Mouse (Mus musculus): ENCODE data around the gene Rsph9. TPM values are rescaled to one million over a fixed set of nuclear protein-coding genes. Genes with fewer than 3 reads are reported as not detected.
A peak's percentile ranks its signal among the peaks of the same experiment; 100 is the strongest.

Gene Rsph9
- polyA plus RNA-seq, 1 experiment from 2014 or later = 20.5 TPM

GRCm38 (mm10) chr17:46081657-46082056 is 62.4 kb downstream of the Rsph9 start:
- DNase-seq (ENCODE audit: low spot score) = no peak
- H3K9me3 ChIP-seq = no peaks in the 10 kb centered on the region
- peaks cover 35% of the 10 kb centered on the region for H3K4me1 ChIP-seq (replicated peaks)
- no peaks in the 10 kb centered on the region for H3K36me3 ChIP-seq
- H3K27me3 ChIP-seq (ENCODE audit: insufficient read depth, poor library complexity, severe bottlenecking) = 0 out of 2 replicates have a peak, but pooled peaks cover 4% of the 10 kb centered on the region
- 63% methylated on average over 7 of the region's 7 CpGs for WGBS
- H3K27ac ChIP-seq = no peak overlapping the region
- H3K4me3 ChIP-seq = no peak overlapping the region

- DNase-seq (ENCODE audit: low spot score) = no peak
- H3K36me3 ChIP-seq = no peaks in the 10 kb centered on the region
- no peak overlapping the region for H3K27ac ChIP-seq
- H3K4me3 ChIP-seq = no peak overlapping the region
- H3K9me3 ChIP-seq = no peaks in the 10 kb centered on the region
- WGBS = 56% methylated on average over 5 of the region's 5 CpGs
- peaks cover 31% of the 10 kb centered on the region for H3K4me1 ChIP-seq (replicated peaks)
- 0 out of 2 replicates have a peak, but pooled peaks cover 4% of the 10 kb centered on the region for H3K27me3 ChIP-seq (ENCODE audit: insufficient read depth, poor library complexity, severe bottlenecking)
Measured at GRCm38 (mm10) chr17:46081042-46081441, 63.0 kb downstream of the Rsph9 start.

GRCm38 (mm10) chr17:46080388-46080787 is 63.6 kb downstream of the Rsph9 start:
- Histone ChIP-seq H3K27me3 (ENCODE audit: insufficient read depth, poor library complexity, severe bottlenecking) (0 out of 2 replicates have a peak, but pooled peaks cover 4% of the 10 kb centered on the region), H3K36me3 (no peaks in the 10 kb centered on the region), H3K4me3 (no peak overlapping the region), H3K27ac (peak overlapping the region; percentile 46; the same call in 1 of the 2 replicates), H3K4me1 (replicated peaks) (peaks cover 31% of the 10 kb centered on the region), H3K9me3 (no peaks in the 10 kb centered on the region)
- WGBS = 36% methylated on average over 7 of the region's 7 CpGs
- DNase-seq (ENCODE audit: low spot score) = no peak

- H3K27me3 ChIP-seq (ENCODE audit: insufficient read depth, poor library complexity, severe bottlenecking) = peaks cover 3% of the 10 kb centered on the region; the same call in 1 of the 2 replicates
- H3K4me1 ChIP-seq (replicated peaks) = peaks cover 26% of the 10 kb centered on the region
- H3K36me3 ChIP-seq = no peaks in the 10 kb centered on the region
- WGBS = 82% methylated on average over 2 of the region's 2 CpGs
- no peaks in the 10 kb centered on the region for H3K9me3 ChIP-seq
- H3K4me3 ChIP-seq = no peak overlapping the region
- no peak overlapping the region for H3K27ac ChIP-seq
- no peak for DNase-seq (ENCODE audit: low spot score)
Measured at GRCm38 (mm10) chr17:46079037-46079436, 65.0 kb downstream of the Rsph9 start.

GRCm38 (mm10) chr17:46077921-46078534 is 66.0 kb downstream of the Rsph9 start:
- H3K4me3 ChIP-seq = no peak overlapping the region
- no peaks in the 10 kb centered on the region; the same call in 1 of the 2 replicates for H3K27me3 ChIP-seq (ENCODE audit: insufficient read depth, poor library complexity, severe bottlenecking)
- H3K4me1 ChIP-seq (replicated peaks) = peaks cover 30% of the 10 kb centered on the region
- H3K36me3 ChIP-seq = no peaks in the 10 kb centered on the region
- no peaks in the 10 kb centered on the region for H3K9me3 ChIP-seq
- 94% methylated on average over 12 of the region's 12 CpGs for WGBS
- no peak overlapping the region for H3K27ac ChIP-seq
- no peak for DNase-seq (ENCODE audit: low spot score)

- Histone ChIP-seq H3K27ac (no peak overlapping the region), H3K4me3 (no peak overlapping the region), H3K9me3 (no peaks in the 10 kb centered on the region), H3K4me1 (replicated peaks) (peaks cover 23% of the 10 kb centered on the region), H3K27me3 (ENCODE audit: insufficient read depth, poor library complexity, severe bottlenecking) (no peaks in the 10 kb centered on the region; the same call in 1 of the 2 replicates), H3K36me3 (no peaks in the 10 kb centered on the region)
- WGBS = 88% methylated on average over 1 of the region's 1 CpGs
- no peak for DNase-seq (ENCODE audit: low spot score)
Measured at GRCm38 (mm10) chr17:46076260-46076551, 67.8 kb downstream of the Rsph9 start.

GRCm38 (mm10) chr17:46075551-46076259 is 68.3 kb downstream of the Rsph9 start:
- Histone ChIP-seq H3K27me3 (ENCODE audit: insufficient read depth, poor library complexity, severe bottlenecking) (no peaks in the 10 kb centered on the region; the same call in 1 of the 2 replicates), H3K9me3 (no peaks in the 10 kb centered on the region), H3K27ac (no peak overlapping the region), H3K36me3 (no peaks in the 10 kb centered on the region), H3K4me3 (no peak overlapping the region), H3K4me1 (replicated peaks) (peaks cover 18% of the 10 kb centered on the region)
- WGBS = 78% methylated on average over 5 of the region's 5 CpGs
- no peak for DNase-seq (ENCODE audit: low spot score)

GRCm38 (mm10) chr17:46075116-46075485 is 68.9 kb downstream of the Rsph9 start:
- WGBS = 44% methylated on average over 3 of the region's 3 CpGs
- peak; percentile 20 for DNase-seq (ENCODE audit: low spot score)
- Histone ChIP-seq H3K36me3 (no peaks in the 10 kb centered on the region), H3K4me3 (no peak overlapping the region), H3K9me3 (no peaks in the 10 kb centered on the region), H3K27me3 (ENCODE audit: insufficient read depth, poor library complexity, severe bottlenecking) (no peaks in the 10 kb centered on the region; the same call in 1 of the 2 replicates), H3K27ac (no peak overlapping the region), H3K4me1 (replicated peaks) (peaks cover 14% of the 10 kb centered on the region)

- no peaks in the 10 kb centered on the region for H3K36me3 ChIP-seq
- H3K9me3 ChIP-seq = no peaks in the 10 kb centered on the region
- no peak overlapping the region for H3K4me3 ChIP-seq
- WGBS = 80% methylated on average over 7 of the region's 7 CpGs
- peaks cover 16% of the 10 kb centered on the region; the same call in 1 of the 2 replicates for H3K4me1 ChIP-seq (replicated peaks)
- no peaks in the 10 kb centered on the region; the same call in 1 of the 2 replicates for H3K27me3 ChIP-seq (ENCODE audit: insufficient read depth, poor library complexity, severe bottlenecking)
- no peak overlapping the region for H3K27ac ChIP-seq
- DNase-seq (ENCODE audit: low spot score) = no peak
Measured at GRCm38 (mm10) chr17:46074398-46075115, 69.5 kb downstream of the Rsph9 start.

GRCm38 (mm10) chr17:46073730-46074301 is 70.2 kb downstream of the Rsph9 start:
- Histone ChIP-seq H3K27me3 (ENCODE audit: insufficient read depth, poor library complexity, severe bottlenecking) (no peaks in the 10 kb centered on the region; the same call in 1 of the 2 replicates), H3K36me3 (no peaks in the 10 kb centered on the region), H3K4me1 (replicated peaks) (peaks cover 17% of the 10 kb centered on the region; the same call in 1 of the 2 replicates), H3K27ac (peak overlapping the region; percentile 17; the same call in 1 of the 2 replicates), H3K9me3 (no peaks in the 10 kb centered on the region), H3K4me3 (no peak overlapping the region)
- WGBS = 74% methylated on average over 23 of the region's 23 CpGs
- no peak for DNase-seq (ENCODE audit: low spot score)
